7 mouse cellular contexts compared by ENCODE assay signal in genomic region chr1:59484791-59485785, GRCm38 (mm10). TPM values are rescaled to one million over a fixed set of nuclear protein-coding genes. Genes with fewer than 3 reads are reported as not detected.
A peak's percentile ranks its signal among the peaks of the same experiment; 100 is the strongest.
DNase-seq lines count a peak whose midpoint lies in the region; ATAC-seq and TF ChIP-seq lines count a peak whose summit lies in the region.

No protein-coding gene starts in this region.

- no peak for ATAC-seq in hindbrain, postnatal 0 days

- DNase-seq in ES-CJ7 (ENCODE audit: low read depth, low spot score): peak; percentile 74
- DNase-seq in embryo, embryonic 10.5 days (ENCODE audit: low spot score): peak; percentile 85
- DNase-seq in hindbrain, postnatal 0 days (ENCODE audit: low spot score): peak; percentile 53
- peak; percentile 30 to 34 for DNase-seq in lung, postnatal 4 days
- DNase-seq in testis, postnatal 14 days (ENCODE audit: low spot score): peak; percentile 50
- DNase-seq in ovary, postnatal 36 days (ENCODE audit: low spot score): no peak

- H3ac ChIP-seq in C2C12 (ENCODE audit: control insufficient read depth, insufficient read length, low read depth): peak overlapping the region; percentile 53

- peak overlapping the region; percentile 18; the same call in 1 of the 2 replicates for H3K9ac ChIP-seq in hindbrain, postnatal 0 days (replicated peaks; ENCODE audit: low read length)

- peaks cover 28% of the 10 kb centered on the region for H3K36me3 ChIP-seq in C2C12 (ENCODE audit: control insufficient read depth, insufficient read depth)
- H3K36me3 ChIP-seq in hindbrain, postnatal 0 days (ENCODE audit: insufficient read depth, low read length): no peaks in the 10 kb centered on the region

- H3K4me2 ChIP-seq in hindbrain, postnatal 0 days (ENCODE audit: low read depth, low read length): peak overlapping the region; percentile 94

- 22% methylated on average over 16 of the region's 16 CpGs for WGBS in hindbrain, postnatal 0 days

- no peaks in the 10 kb centered on the region for H3K27me3 ChIP-seq in C2C12 (ENCODE audit: control insufficient read depth, insufficient read depth, insufficient read length)
- H3K27me3 ChIP-seq in hindbrain, postnatal 0 days (ENCODE audit: insufficient read depth, low read length): no peaks in the 10 kb centered on the region; the same call in 1 of the 2 replicates

- peaks cover 66% of the 10 kb centered on the region for H3K79me2 ChIP-seq in C2C12 (ENCODE audit: control insufficient read depth, insufficient read depth)

- peak overlapping the region; percentile 64 for H3K27ac ChIP-seq in hindbrain, postnatal 0 days

- H3K9me3 ChIP-seq in hindbrain, postnatal 0 days (ENCODE audit: low read length): no peaks in the 10 kb centered on the region

- no peak for TF ChIP-seq CTCF in C2C12 (IDR thresholded peaks at IDR 0.05; ENCODE audit: control insufficient read depth, insufficient read depth, insufficient read length)
- TF ChIP-seq CTCF in hindbrain, postnatal 0 days (IDR thresholded peaks at IDR 0.05; ENCODE audit: low read depth): no peak

- H3K79me3 ChIP-seq in C2C12 (ENCODE audit: low read depth): peaks cover 40% of the 10 kb centered on the region

- peak overlapping the region; percentile 60 for H3K4me3 ChIP-seq in C2C12 (ENCODE audit: insufficient read depth, poor library complexity, severe bottlenecking)
- peak overlapping the region; percentile 58 for H3K4me3 ChIP-seq in hindbrain, postnatal 0 days (ENCODE audit: low read length)

- H3K4me1 ChIP-seq in hindbrain, postnatal 0 days (ENCODE audit: insufficient read depth, low read length): peaks cover 3% of the 10 kb centered on the region

TF ChIP-seq in C2C12, 6 proteins besides CTCF, POLR2A, EP300 and RAD21:
- TF ChIP-seq MYOD1 (IDR thresholded peaks at IDR 0.05; ENCODE audit: control insufficient read depth, insufficient read length, low read depth) (no peak), CEBPB (IDR thresholded peaks at IDR 0.05; ENCODE audit: low read depth) (no peak), FOSL1 (IDR thresholded peaks at IDR 0.05; ENCODE audit: insufficient read depth, low read length, poor library complexity, severe bottlenecking) (no peak), USF1 (IDR thresholded peaks at IDR 0.05; ENCODE audit: low read depth) (no peak), MAX (IDR thresholded peaks at IDR 0.05) (no peak), MYOG (IDR thresholded peaks at IDR 0.05; ENCODE audit: control insufficient read depth, extremely low read depth, insufficient read length) (no peak)

RNA-seq across cellular contexts. Expression of gene Fzd7, which starts 2.9 kb away (rescaled TPM):
- 18.4 TPM for polyA plus RNA-seq in C2C12 (2012; fragmentation: generic; extraction: Trizol)
- total RNA-seq in hindbrain, postnatal 0 days (2014; rRNA removed): 17.2 and 19.9 TPM in 2 replicates
- 1.4 and 1.8 TPM in 2 replicates for polyA plus RNA-seq in hindbrain, postnatal 0 days (2015; fragmentation: Nextera tagmentation; extraction: Ambion mirVana)

RNA-seq across cellular contexts. Expression of gene Gm973, which starts 31.0 kb away (rescaled TPM):
- polyA plus RNA-seq in C2C12 (2012; fragmentation: generic; extraction: Trizol): not detected
- total RNA-seq in hindbrain, postnatal 0 days (2014; rRNA removed): 9.7 and 12.5 TPM in 2 replicates
- polyA plus RNA-seq in hindbrain, postnatal 0 days (2015; fragmentation: Nextera tagmentation; extraction: Ambion mirVana): 11.9 and 13.9 TPM in 2 replicates

Comparison
In these comparisons a context has a peak if more than half of its experiments do, and no peak if none do; other contexts are left out.
1. RNA of gene Gm973, which starts 31.0 kb away (polyA plus RNA-seq): 11.9 to 13.9 TPM in hindbrain, postnatal 0 days; not detected in C2C12 (single experiment); every median in the first group is over 10 times any median in the second.